Mouse (Mus musculus): Measurements from ENCODE around the gene Repin1. TPM values are rescaled to one million over a fixed set of nuclear protein-coding genes. Genes with fewer than 3 reads are reported as not detected.

Repin1 gene
- polyA plus RNA-seq, 1 experiment from 2014 or later, result 23.4 TPM

DNA sequence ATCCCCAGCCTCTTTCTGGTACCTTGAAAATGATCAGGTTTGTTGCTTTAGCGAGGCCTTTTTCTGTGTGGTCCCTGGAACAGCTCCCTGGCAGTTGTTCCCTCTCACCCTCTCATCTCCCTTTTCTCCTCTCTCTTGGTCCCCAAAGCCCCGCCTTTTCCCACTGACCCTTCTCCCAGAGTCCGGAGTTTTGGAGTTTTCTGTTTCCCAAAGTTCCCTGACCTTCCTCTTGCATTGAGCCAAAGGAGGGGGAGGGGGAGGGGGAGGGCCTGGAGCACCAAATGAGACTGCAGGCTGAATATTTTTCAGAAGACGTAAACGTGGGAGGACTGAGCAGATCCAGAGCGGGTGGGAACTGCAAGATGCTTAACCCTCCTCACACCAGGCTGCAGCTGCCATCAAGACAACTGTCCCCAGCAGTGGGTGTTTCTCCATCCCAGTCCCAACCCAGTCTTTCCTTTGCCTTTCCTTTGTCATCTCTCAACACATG lies 21.1 kb upstream of the Repin1 start, which contains the start of gene Rarres2:
Gene Rarres2, minus strand, starts transcription at position 218 of the 490 bp plus-strand sequence.
- H3K27ac ChIP-seq (replicated peaks; ENCODE audit: low read depth, low read length), result peak within 1 kb of the TSS; percentile 46

DNA sequence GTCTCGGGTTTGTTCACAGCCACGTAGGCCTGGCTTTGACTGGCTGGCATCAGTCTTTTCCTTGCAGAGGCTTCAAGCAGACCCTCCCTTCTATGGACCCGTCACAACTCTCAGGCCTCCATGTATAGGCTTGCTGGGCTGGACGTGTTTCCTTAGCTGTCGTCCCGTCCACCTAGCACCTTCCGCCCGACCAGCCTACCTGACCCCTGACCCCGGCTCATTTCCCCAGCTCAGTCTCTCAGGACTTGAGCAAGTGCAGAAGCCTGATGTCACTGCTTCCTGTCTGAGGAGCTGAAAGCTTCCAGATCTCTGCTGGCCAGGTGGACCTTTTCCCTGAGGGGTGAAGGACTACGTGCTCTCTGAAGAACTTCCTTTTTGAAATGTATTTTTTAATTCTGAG lies 20.4 kb upstream of the Repin1 start:
- Histone ChIP-seq H3K9me3 (ENCODE audit: control insufficient read depth, low read length) (no peaks in the 10 kb centered on the region), H3K27me3 (replicated peaks; ENCODE audit: control insufficient read depth, insufficient read depth, low read length) (no peaks in the 10 kb centered on the region), H3K4me3 (ENCODE audit: low read depth, low read length) (no peak overlapping the region), H3K4me2 (ENCODE audit: low read depth, low read length) (no peak overlapping the region), H3K9ac (ENCODE audit: low read depth, low read length) (no peak overlapping the region), H3K27ac (replicated peaks; ENCODE audit: low read depth, low read length) (no peak overlapping the region), H3K36me3 (ENCODE audit: control insufficient read depth, insufficient read depth, low read length) (no peaks in the 10 kb centered on the region), H3K4me1 (ENCODE audit: control insufficient read depth, insufficient read depth, low read length) (peaks cover 10% of the 10 kb centered on the region)
- DNase-seq (ENCODE audit: low spot score) (peak; percentile 33), ATAC-seq (ENCODE audit: low read depth) (no peak; the same call in 1 of the 2 replicates)
- WGBS, result 32% methylated on average over 10 of the region's 10 CpGs

More for the DNA sequence above, 21.1 kb upstream of the Repin1 start, which contains the start of gene Rarres2:
- Histone ChIP-seq H3K4me2 (ENCODE audit: low read depth, low read length) (0 out of 2 replicates have a peak within 1 kb of the TSS, but pooled peaks have one; percentile 12), H3K27me3 (replicated peaks; ENCODE audit: control insufficient read depth, insufficient read depth, low read length) (no peaks in the 10 kb centered on the region), H3K9me3 (ENCODE audit: control insufficient read depth, low read length) (no peaks in the 10 kb centered on the region), H3K36me3 (ENCODE audit: control insufficient read depth, insufficient read depth, low read length) (no peaks in the 10 kb centered on the region), H3K4me1 (ENCODE audit: control insufficient read depth, insufficient read depth, low read length) (peaks cover 10% of the 10 kb centered on the region), H3K4me3 (ENCODE audit: low read depth, low read length) (no peak within 1 kb of the TSS), H3K9ac (ENCODE audit: low read depth, low read length) (no peak within 1 kb of the TSS)
- DNase-seq (ENCODE audit: low spot score), result peak; percentile 75
- peak; percentile 45; the same call in 1 of the 2 replicates for ATAC-seq (ENCODE audit: low read depth)
- WGBS, result 18% methylated on average over 6 of the region's 6 CpGs

DNA sequence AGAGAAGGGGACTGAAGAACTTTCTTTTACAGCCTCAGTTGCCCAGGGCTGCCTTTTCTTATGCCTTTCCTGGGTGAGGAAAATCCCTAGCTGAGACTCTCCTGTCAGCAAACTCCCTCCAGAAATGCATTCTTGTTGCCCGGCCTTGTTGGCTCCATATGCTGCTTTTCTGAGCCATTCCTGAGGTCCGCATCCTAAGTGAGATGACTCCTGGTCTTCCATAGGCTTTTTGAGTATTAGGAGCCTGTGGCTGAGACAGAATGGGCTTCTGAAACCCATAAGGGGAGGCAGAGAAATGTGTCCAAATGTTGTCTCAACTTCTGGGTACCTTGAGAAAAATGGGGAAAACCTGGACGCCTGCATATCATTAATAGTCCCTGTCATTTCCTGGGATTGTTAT lies 19.7 kb upstream of the Repin1 start:
- H3K9me3 ChIP-seq (ENCODE audit: control insufficient read depth, low read length), result no peaks in the 10 kb centered on the region
- WGBS, result 65% methylated on average over 3 of the region's 3 CpGs
- H3K9ac ChIP-seq (ENCODE audit: low read depth, low read length), result no peak overlapping the region
- DNase-seq (ENCODE audit: low spot score), result no peak
- peaks cover 10% of the 10 kb centered on the region for H3K4me1 ChIP-seq (ENCODE audit: control insufficient read depth, insufficient read depth, low read length)
- no peak for ATAC-seq (ENCODE audit: low read depth)
- no peaks in the 10 kb centered on the region for H3K27me3 ChIP-seq (replicated peaks; ENCODE audit: control insufficient read depth, insufficient read depth, low read length)
- no peaks in the 10 kb centered on the region for H3K36me3 ChIP-seq (ENCODE audit: control insufficient read depth, insufficient read depth, low read length)
- H3K4me3 ChIP-seq (ENCODE audit: low read depth, low read length), result no peak overlapping the region
- no peak overlapping the region for H3K4me2 ChIP-seq (ENCODE audit: low read depth, low read length)
- no peak overlapping the region for H3K27ac ChIP-seq (replicated peaks; ENCODE audit: low read depth, low read length)

DNA sequence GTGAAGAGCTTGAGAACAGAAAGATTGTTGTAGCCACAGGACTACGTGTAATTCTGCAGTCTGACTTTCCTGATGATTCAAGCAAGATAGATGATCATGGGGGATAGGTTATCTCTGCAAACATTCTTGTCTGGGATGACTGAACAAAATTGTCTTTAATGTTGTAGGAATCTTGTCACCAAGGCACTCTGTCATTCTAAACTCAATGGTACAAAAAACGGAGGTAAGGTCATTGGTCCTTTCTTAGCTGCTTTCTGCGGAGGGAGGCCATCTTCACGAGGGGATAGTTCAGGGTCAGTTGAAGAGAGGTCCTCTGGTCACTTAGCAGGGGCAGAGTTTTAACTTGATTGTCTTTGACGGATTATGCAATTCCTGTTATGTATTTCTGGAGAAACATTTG lies 14.9 kb upstream of the Repin1 start:
- DNase-seq (ENCODE audit: low spot score), result no peak

DNA sequence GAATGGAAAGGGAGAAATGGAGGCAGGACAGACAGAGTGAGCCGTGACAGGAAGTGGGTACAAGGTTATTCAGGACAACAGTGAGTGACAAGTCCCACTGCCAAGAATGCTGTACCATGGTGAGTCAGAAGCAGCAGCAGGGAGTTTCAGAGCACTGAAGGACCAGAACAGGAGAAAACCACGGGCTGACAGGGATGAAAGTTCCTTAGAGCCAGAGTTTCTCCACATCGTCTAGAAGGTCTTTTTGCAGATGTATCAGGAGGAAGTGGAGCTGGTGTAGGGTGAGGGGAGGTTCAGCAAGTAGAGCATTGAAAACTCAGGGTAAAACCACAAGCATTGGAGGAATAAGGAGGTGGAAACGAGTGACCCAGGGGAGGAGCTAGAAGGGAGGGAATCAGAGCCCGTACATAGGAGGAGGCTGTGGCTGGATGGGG lies 14.5 kb upstream of the Repin1 start:
- Histone ChIP-seq H3K36me3 (ENCODE audit: control insufficient read depth, insufficient read depth, low read length) (no peaks in the 10 kb centered on the region), H3K4me1 (ENCODE audit: control insufficient read depth, insufficient read depth, low read length) (peaks cover 4% of the 10 kb centered on the region; the same call in 1 of the 2 replicates), H3K27ac (replicated peaks; ENCODE audit: low read depth, low read length) (0 out of 2 replicates have a peak overlapping the region, but pooled peaks have one; percentile 2), H3K9me3 (ENCODE audit: control insufficient read depth, low read length) (no peaks in the 10 kb centered on the region), H3K27me3 (replicated peaks; ENCODE audit: control insufficient read depth, insufficient read depth, low read length) (no peaks in the 10 kb centered on the region), H3K4me3 (ENCODE audit: low read depth, low read length) (no peak overlapping the region), H3K4me2 (ENCODE audit: low read depth, low read length) (0 out of 2 replicates have a peak overlapping the region, but pooled peaks have one; percentile 12), H3K9ac (ENCODE audit: low read depth, low read length) (no peak overlapping the region)
- DNase-seq (ENCODE audit: low spot score) (peak; percentile 36), ATAC-seq (ENCODE audit: low read depth) (peak; percentile 53; the same call in 1 of the 2 replicates)
- 17% methylated on average over 5 of the region's 5 CpGs for WGBS

More for the DNA sequence above, 14.9 kb upstream of the Repin1 start:
- Histone ChIP-seq H3K4me3 (ENCODE audit: low read depth, low read length) (no peak overlapping the region), H3K27ac (replicated peaks; ENCODE audit: low read depth, low read length) (0 out of 2 replicates have a peak overlapping the region, but pooled peaks have one; percentile 2), H3K4me1 (ENCODE audit: control insufficient read depth, insufficient read depth, low read length) (peaks cover 4% of the 10 kb centered on the region; the same call in 1 of the 2 replicates), H3K9ac (ENCODE audit: low read depth, low read length) (no peak overlapping the region), H3K4me2 (ENCODE audit: low read depth, low read length) (no peak overlapping the region), H3K27me3 (replicated peaks; ENCODE audit: control insufficient read depth, insufficient read depth, low read length) (no peaks in the 10 kb centered on the region), H3K36me3 (ENCODE audit: control insufficient read depth, insufficient read depth, low read length) (no peaks in the 10 kb centered on the region), H3K9me3 (ENCODE audit: control insufficient read depth, low read length) (no peaks in the 10 kb centered on the region)
- no peak for ATAC-seq (ENCODE audit: low read depth)
- WGBS, result 55% methylated on average over 5 of the region's 5 CpGs

DNA sequence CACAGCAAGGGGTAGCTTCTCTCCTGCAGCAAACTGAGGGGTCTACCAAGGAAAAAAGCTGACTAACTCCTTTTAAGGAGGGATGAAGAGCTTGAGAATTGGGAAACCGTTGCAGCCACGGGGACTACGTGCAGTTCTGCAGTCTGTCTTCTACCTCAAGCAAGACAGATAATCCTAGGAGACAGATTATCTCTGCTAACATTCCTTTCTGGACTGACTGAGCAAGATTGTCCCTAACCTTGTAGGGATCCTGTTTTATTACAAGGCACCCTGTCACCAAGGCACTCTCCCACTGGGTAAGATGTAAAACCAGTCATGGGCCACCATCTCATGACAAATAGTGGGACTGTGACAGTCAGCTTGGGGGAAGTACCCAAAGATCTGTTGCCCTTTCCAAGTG lies 12.4 kb upstream of the Repin1 start:
- no peak overlapping the region for H3K4me2 ChIP-seq (ENCODE audit: low read depth, low read length)
- H3K27me3 ChIP-seq (replicated peaks; ENCODE audit: control insufficient read depth, insufficient read depth, low read length), result no peaks in the 10 kb centered on the region
- ATAC-seq (ENCODE audit: low read depth) (no peak), DNase-seq (ENCODE audit: low spot score) (no peak)
- no peak overlapping the region for H3K9ac ChIP-seq (ENCODE audit: low read depth, low read length)
- 40% methylated on average over 3 of the region's 3 CpGs for WGBS
- H3K9me3 ChIP-seq (ENCODE audit: control insufficient read depth, low read length), result no peaks in the 10 kb centered on the region
- no peak overlapping the region for H3K27ac ChIP-seq (replicated peaks; ENCODE audit: low read depth, low read length)
- H3K4me3 ChIP-seq (ENCODE audit: low read depth, low read length), result no peak overlapping the region
- peaks cover 4% of the 10 kb centered on the region; the same call in 1 of the 2 replicates for H3K4me1 ChIP-seq (ENCODE audit: control insufficient read depth, insufficient read depth, low read length)
- H3K36me3 ChIP-seq (ENCODE audit: control insufficient read depth, insufficient read depth, low read length), result no peaks in the 10 kb centered on the region

DNA sequence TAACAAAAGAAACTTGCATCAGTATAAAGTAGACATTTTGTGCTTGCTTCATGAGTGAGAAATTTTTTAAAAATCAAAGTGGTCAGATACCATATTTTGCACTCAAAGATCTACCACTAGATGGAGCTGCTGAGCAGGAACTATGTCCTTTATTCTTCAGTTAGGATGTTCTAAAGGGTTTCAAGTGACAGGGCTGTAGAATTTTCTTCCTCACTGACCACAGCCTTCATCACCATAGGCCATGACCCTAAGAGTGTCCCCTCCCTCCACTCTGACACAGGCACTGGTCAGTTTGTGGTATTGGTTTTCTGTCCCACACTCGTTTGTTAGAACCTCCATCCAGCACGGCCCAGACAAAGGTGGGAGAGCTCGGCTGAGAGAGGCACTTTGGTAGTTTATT lies 11.6 kb upstream of the Repin1 start:
- Histone ChIP-seq H3K4me3 (ENCODE audit: low read depth, low read length) (no peak overlapping the region), H3K36me3 (ENCODE audit: control insufficient read depth, insufficient read depth, low read length) (no peaks in the 10 kb centered on the region), H3K9ac (ENCODE audit: low read depth, low read length) (no peak overlapping the region), H3K27me3 (replicated peaks; ENCODE audit: control insufficient read depth, insufficient read depth, low read length) (no peaks in the 10 kb centered on the region), H3K27ac (replicated peaks; ENCODE audit: low read depth, low read length) (no peak overlapping the region), H3K4me1 (ENCODE audit: control insufficient read depth, insufficient read depth, low read length) (peaks cover 4% of the 10 kb centered on the region; the same call in 1 of the 2 replicates), H3K4me2 (ENCODE audit: low read depth, low read length) (no peak overlapping the region), H3K9me3 (ENCODE audit: control insufficient read depth, low read length) (no peaks in the 10 kb centered on the region)
- WGBS, result 74% methylated on average over 3 of the region's 3 CpGs
- ATAC-seq (ENCODE audit: low read depth) (no peak), DNase-seq (ENCODE audit: low spot score) (peak; percentile 65)

DNA sequence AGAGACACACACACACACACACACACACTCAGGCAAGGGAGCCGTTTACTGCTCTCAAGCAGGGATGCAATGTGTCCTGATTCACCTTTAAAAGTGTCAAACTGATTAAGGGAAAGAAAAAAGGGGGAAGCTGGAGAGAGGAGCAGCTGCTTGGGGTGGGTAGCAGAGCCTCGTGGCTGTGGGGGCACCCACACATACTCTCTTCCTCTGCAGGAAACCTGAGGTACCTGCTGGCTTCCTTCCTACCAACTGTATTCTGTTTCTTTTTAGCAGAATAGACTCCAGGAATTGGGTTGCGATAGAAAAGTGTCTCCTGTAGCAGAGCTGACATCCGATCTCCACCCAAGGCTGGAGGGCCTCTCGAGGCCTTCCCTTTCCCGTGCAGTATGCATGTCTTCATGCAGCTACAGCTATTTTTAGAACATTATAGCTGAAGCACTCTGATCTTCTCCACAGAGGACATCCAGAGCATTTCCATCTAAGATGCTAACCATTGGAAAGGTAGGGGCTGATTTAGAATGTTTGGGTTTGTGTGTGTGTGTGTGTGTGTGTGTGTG lies 4.4 kb upstream of the Repin1 start, which contains the start of gene Gm45021:
Gene Gm45021, plus strand, starts transcription at position 417 of the 557 bp plus-strand sequence.
- Histone ChIP-seq H3K9ac (ENCODE audit: low read depth, low read length) (peak within 1 kb of the TSS; percentile 1; the same call in 1 of the 2 replicates), H3K36me3 (ENCODE audit: control insufficient read depth, insufficient read depth, low read length) (no peaks in the 10 kb centered on the region), H3K4me2 (ENCODE audit: low read depth, low read length) (no peak within 1 kb of the TSS), H3K4me3 (ENCODE audit: low read depth, low read length) (no peak within 1 kb of the TSS), H3K27ac (replicated peaks; ENCODE audit: low read depth, low read length) (peak within 1 kb of the TSS; percentile 36), H3K27me3 (replicated peaks; ENCODE audit: control insufficient read depth, insufficient read depth, low read length) (no peaks in the 10 kb centered on the region), H3K9me3 (ENCODE audit: control insufficient read depth, low read length) (no peaks in the 10 kb centered on the region), H3K4me1 (ENCODE audit: control insufficient read depth, insufficient read depth, low read length) (peaks cover 14% of the 10 kb centered on the region)
- ATAC-seq (ENCODE audit: low read depth) (0 out of 2 replicates have a peak, but pooled peaks have one; percentile 19), DNase-seq (ENCODE audit: low spot score) (peak; percentile 75)
- 16% methylated on average over 6 of the region's 6 CpGs for WGBS
